Mouse (Mus musculus) forebrain, embryonic 14.5 days (tissue): Measurements from ENCODE around the gene Cd52. TPM values are rescaled to one million over a fixed set of nuclear protein-coding genes. Genes with fewer than 3 reads are reported as not detected.

Experiments used
- ATAC-seq: fragments of 200-750 bp; cut with Nextera tagmentation; 2 replicates; pipeline ENCODE4 v1.8.0; 2017; ENCODE audit warnings: mild to moderate bottlenecking, moderate library complexity
- DNase-seq: peaks from one replicate; pipeline ENCODE4 v3.0.0-alpha.2; 2015; ENCODE audit warnings: low spot score
- H3K27ac ChIP-seq: fragments of 300-500 bp; sonication (generic); 2 replicates; pipeline ENCODE4 v1.5.1; 2014; ENCODE audit warnings: low read depth, mild to moderate bottlenecking, control low read depth, low read length, moderate library complexity
- H3K27me3 ChIP-seq: fragments of 300-500 bp; sonication (generic); replicated peaks from 2 replicates; pipeline ENCODE4 v1.6.1; 2014; ENCODE audit warnings: low read length, control low read depth, mixed read lengths; ENCODE audit not compliant: control insufficient read depth, insufficient read depth
- H3K36me3 ChIP-seq: fragments of 300-500 bp; sonication (generic); 2 replicates; pipeline ENCODE4 v1.6.1; 2014; ENCODE audit warnings: low read length, control low read depth; ENCODE audit not compliant: control insufficient read depth, insufficient read depth
- H3K4me1 ChIP-seq: fragments of 300-500 bp; sonication (generic); 2 replicates; pipeline ENCODE4 v1.6.1; 2014; ENCODE audit warnings: antibody characterized with exemption, low read length, control low read depth; ENCODE audit not compliant: control insufficient read depth, insufficient read depth
- H3K4me2 ChIP-seq: fragments of 300-500 bp; sonication (generic); 2 replicates; pipeline ENCODE4 v1.6.1; 2014; ENCODE audit warnings: mild to moderate bottlenecking, control low read depth, low read length
- H3K4me3 ChIP-seq: fragments of 300-500 bp; sonication (generic); 2 replicates; pipeline ENCODE4 v1.5.1; 2014; ENCODE audit warnings: low read depth, low read length, control low read depth
- H3K9ac ChIP-seq: fragments of 300-500 bp; sonication (generic); 2 replicates; pipeline ENCODE4 v1.6.1; 2014; ENCODE audit warnings: mild to moderate bottlenecking, low read length, control low read depth, moderate library complexity
- H3K9me3 ChIP-seq: fragments of 300-500 bp; sonication (generic); replicated peaks from 2 replicates; pipeline ENCODE4 v1.6.1; 2016; ENCODE audit warnings: low read length, control low read depth, mixed read lengths; ENCODE audit not compliant: control insufficient read depth
- WGBS: fragments of 180-500 bp; shearing (Covaris S2); extraction: QIAGEN DNeasy Blood & Tissue Kit; methylation state at CpG from one replicate; pipeline ENCODE4 v1.1.7; 2014; 5-methylcytosine and 5-hydroxymethylcytosine counted together
- polyA plus RNA-seq: library from polyadenylated mRNA; unstranded; fragments of >200 nt; fragmentation: Nextera tagmentation; extraction: Ambion mirVana; gene quantifications from 2 replicates; pipeline ENCODE4 v1.2.1, GENCODE M21; 2014

Gene Cd52
- polyA plus RNA-seq, 1 experiment from 2014 or later, result 2.3 TPM

DNA sequence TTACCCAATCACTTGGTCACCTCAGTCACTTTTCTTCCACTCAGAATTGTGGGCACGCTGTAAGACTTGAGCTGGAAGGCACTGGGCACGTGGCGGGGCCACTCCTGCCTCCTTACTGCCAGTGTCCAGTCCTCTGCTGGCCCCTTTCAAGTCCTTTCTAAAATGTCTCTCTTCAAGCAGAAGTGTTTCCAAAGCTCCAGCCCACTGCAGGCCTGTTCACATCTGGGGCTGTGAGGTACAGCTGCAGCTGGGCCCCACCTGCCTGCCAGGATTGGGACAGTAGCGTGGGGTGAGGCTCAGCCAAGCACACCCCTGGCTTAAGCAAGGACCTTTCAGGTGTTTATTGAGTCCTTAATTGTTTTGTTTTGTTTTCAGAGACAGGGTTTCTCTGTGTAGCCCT is 19.2 kb upstream of the Cd52 start:
- no peak overlapping the region for H3K9ac ChIP-seq
- H3K4me1 ChIP-seq, result no peaks in the 10 kb centered on the region
- ATAC-seq (no peak), DNase-seq (no peak)
- H3K27ac ChIP-seq, result no peak overlapping the region
- no peaks in the 10 kb centered on the region for H3K9me3 ChIP-seq
- H3K36me3 ChIP-seq, result no peaks in the 10 kb centered on the region
- WGBS, result 94% methylated on average over 4 of the region's 4 CpGs
- H3K4me2 ChIP-seq, result no peak overlapping the region
- no peaks in the 10 kb centered on the region for H3K27me3 ChIP-seq
- H3K4me3 ChIP-seq, result no peak overlapping the region

GRCm38 (mm10) chr4:134113356-134113994 is 18.6 kb upstream of the Cd52 start:
- Histone ChIP-seq H3K9ac (no peak overlapping the region), H3K9me3 (no peaks in the 10 kb centered on the region), H3K36me3 (no peaks in the 10 kb centered on the region), H3K27me3 (no peaks in the 10 kb centered on the region), H3K4me1 (no peaks in the 10 kb centered on the region), H3K4me2 (no peak overlapping the region), H3K27ac (no peak overlapping the region), H3K4me3 (no peak overlapping the region)
- no peak for ATAC-seq
- WGBS, result 42% methylated on average over 10 of the region's 10 CpGs
- no peak for DNase-seq

DNA sequence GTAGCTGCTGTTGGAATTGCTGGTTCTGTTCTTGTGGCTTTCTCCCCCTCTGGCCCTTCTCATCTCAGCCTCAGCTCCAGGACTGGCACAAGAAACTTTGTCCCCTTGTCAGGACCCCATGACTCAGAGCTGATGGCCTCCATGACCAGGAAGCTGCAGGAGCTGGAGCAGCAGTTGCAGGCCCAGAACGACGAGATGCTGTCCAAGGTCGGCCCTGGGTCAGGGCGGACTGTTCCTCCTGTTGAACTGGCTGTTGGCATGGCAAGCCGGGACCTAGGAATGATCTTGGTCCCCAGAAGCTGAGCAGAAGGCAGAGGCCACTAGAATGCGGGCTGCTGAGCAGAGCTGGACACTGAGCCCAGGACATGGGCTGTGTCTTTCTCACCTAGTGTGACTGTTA is 17.5 kb upstream of the Cd52 start:
- Histone ChIP-seq H3K9ac (no peak overlapping the region), H3K4me3 (no peak overlapping the region), H3K9me3 (no peaks in the 10 kb centered on the region), H3K27ac (no peak overlapping the region), H3K36me3 (no peaks in the 10 kb centered on the region), H3K4me1 (no peaks in the 10 kb centered on the region), H3K4me2 (no peak overlapping the region), H3K27me3 (no peaks in the 10 kb centered on the region)
- DNase-seq, result no peak
- 86% methylated on average over 6 of the region's 6 CpGs for WGBS
- ATAC-seq, result no peak

- H3K4me1 ChIP-seq, result no peaks in the 10 kb centered on the region
- no peak overlapping the region for H3K4me3 ChIP-seq
- H3K36me3 ChIP-seq, result no peaks in the 10 kb centered on the region
- DNase-seq, result no peak
- no peak overlapping the region for H3K4me2 ChIP-seq
- H3K9me3 ChIP-seq, result no peaks in the 10 kb centered on the region
- no peaks in the 10 kb centered on the region for H3K27me3 ChIP-seq
- no peak overlapping the region for H3K27ac ChIP-seq
- WGBS, result 45% methylated on average over 3 of the region's 3 CpGs
- no peak for ATAC-seq
- H3K9ac ChIP-seq, result no peak overlapping the region
These were observed 15.8 kb upstream of the Cd52 start for GRCm38 (mm10) chr4:134110653-134111052.

GRCm38 (mm10) chr4:134108196-134108595 is 13.3 kb upstream of the Cd52 start:
- Histone ChIP-seq H3K27ac (no peak overlapping the region), H3K4me3 (no peak overlapping the region), H3K9me3 (no peaks in the 10 kb centered on the region), H3K27me3 (no peaks in the 10 kb centered on the region), H3K4me2 (no peak overlapping the region), H3K36me3 (no peaks in the 10 kb centered on the region), H3K9ac (no peak overlapping the region), H3K4me1 (no peaks in the 10 kb centered on the region)
- no peak for ATAC-seq
- WGBS, result 75% methylated on average over 5 of the region's 5 CpGs
- no peak for DNase-seq

- Histone ChIP-seq H3K4me2 (no peak overlapping the region), H3K4me3 (no peak overlapping the region), H3K9ac (no peak overlapping the region), H3K36me3 (no peaks in the 10 kb centered on the region), H3K27ac (no peak overlapping the region), H3K9me3 (no peaks in the 10 kb centered on the region), H3K27me3 (no peaks in the 10 kb centered on the region), H3K4me1 (no peaks in the 10 kb centered on the region)
- DNase-seq, result no peak
- WGBS, result 90% methylated on average over 7 of the region's 7 CpGs
- no peak for ATAC-seq
These were observed 12.8 kb upstream of the Cd52 start for GRCm38 (mm10) chr4:134107730-134108129.

GRCm38 (mm10) chr4:134106105-134106504 is 11.2 kb upstream of the Cd52 start:
- H3K9me3 ChIP-seq, result no peaks in the 10 kb centered on the region
- DNase-seq, result no peak
- ATAC-seq, result no peak
- no peak overlapping the region for H3K4me3 ChIP-seq
- H3K4me1 ChIP-seq, result no peaks in the 10 kb centered on the region
- 80% methylated on average over 7 of the region's 7 CpGs for WGBS
- H3K4me2 ChIP-seq, result no peak overlapping the region
- H3K9ac ChIP-seq, result no peak overlapping the region
- no peak overlapping the region for H3K27ac ChIP-seq
- H3K36me3 ChIP-seq, result no peaks in the 10 kb centered on the region
- no peaks in the 10 kb centered on the region for H3K27me3 ChIP-seq

GRCm38 (mm10) chr4:134102742-134103119 is 7.8 kb upstream of the Cd52 start:
- peak; percentile 49; the same call in 1 of the 2 replicates for ATAC-seq
- Histone ChIP-seq H3K4me2 (peak overlapping the region; percentile 62), H3K9ac (peak overlapping the region; percentile 63), H3K9me3 (no peaks in the 10 kb centered on the region), H3K4me1 (no peaks in the 10 kb centered on the region), H3K27ac (no peak overlapping the region), H3K36me3 (no peaks in the 10 kb centered on the region), H3K4me3 (peak overlapping the region; percentile 70), H3K27me3 (no peaks in the 10 kb centered on the region)
- no peak for DNase-seq
- 3% methylated on average over 21 of the region's 21 CpGs for whole genome bisulfite sequencing

GRCm38 (mm10) chr4:134101979-134102741 is 7.3 kb upstream of the Cd52 start, which contains the start of gene Ubxn11:
Gene Ubxn11 (plus strand): TSS chr4:134102570.
- H3K4me2 ChIP-seq, result peak within 1 kb of the TSS; percentile 62
- no peaks in the 10 kb centered on the region for H3K36me3 ChIP-seq
- H3K9ac ChIP-seq, result peak within 1 kb of the TSS; percentile 63
- no peaks in the 10 kb centered on the region for H3K4me1 ChIP-seq
- no peaks in the 10 kb centered on the region for H3K27me3 ChIP-seq
- no peak within 1 kb of the TSS for H3K27ac ChIP-seq
- ATAC-seq (peak; percentile 99), DNase-seq (peak; percentile 97)
- no peaks in the 10 kb centered on the region for H3K9me3 ChIP-seq
- 17% methylated on average over 34 of the region's 34 CpGs for WGBS
- peak within 1 kb of the TSS; percentile 70 for H3K4me3 ChIP-seq
